Mouse (Mus musculus) urinary bladder, postnatal 14 days (tissue): ENCODE measurements at regions not wholly inside any gene's neighbourhood (a gene's known extent, or its start where the extent isn't known, plus 50 kb on each side); places are given as distances from the start of the nearest gene placed in this dataset.

Experiments used
- DNase-seq: peaks from one replicate; pipeline ENCODE4 v3.0.0; 2021; ENCODE audit warnings: low spot score

DNA sequence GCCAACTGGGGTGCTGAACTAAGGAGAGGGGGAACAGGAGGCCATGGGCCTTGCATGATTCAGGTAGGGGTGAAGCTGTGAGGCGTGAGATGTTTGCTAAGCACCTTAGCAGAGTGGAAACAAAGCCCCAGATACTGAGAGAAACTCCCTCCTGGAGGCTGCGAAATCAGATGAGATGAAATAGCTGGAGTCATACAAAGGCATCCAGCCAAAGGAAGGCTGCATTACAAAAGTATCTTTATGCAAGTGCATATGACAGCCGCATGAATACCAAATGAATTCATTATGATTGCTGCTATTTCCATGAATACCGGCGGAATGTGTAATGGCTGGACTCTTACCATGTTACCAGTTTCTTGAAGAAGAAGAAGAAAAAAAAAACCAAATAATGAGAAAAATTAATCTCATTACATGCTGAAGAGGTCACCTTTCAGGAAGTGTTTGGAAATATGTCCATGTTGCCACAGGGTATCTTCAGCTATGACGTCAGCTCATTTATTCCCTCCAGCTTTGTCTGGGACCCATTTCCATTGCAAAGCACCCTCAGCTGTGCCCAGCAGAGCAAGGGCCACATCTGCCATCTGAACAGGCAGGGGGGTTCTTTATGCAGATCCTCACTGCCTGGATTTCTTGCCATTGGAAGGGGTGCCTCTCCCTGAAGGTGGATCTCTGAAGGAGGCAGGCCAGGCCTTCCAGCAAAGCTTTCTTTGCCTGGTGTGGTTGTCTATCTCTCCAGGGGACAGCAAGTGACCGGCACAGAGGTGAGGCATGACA, 551.7 kb upstream of the Mki67 start:
- no peak for DNase-seq

DNA sequence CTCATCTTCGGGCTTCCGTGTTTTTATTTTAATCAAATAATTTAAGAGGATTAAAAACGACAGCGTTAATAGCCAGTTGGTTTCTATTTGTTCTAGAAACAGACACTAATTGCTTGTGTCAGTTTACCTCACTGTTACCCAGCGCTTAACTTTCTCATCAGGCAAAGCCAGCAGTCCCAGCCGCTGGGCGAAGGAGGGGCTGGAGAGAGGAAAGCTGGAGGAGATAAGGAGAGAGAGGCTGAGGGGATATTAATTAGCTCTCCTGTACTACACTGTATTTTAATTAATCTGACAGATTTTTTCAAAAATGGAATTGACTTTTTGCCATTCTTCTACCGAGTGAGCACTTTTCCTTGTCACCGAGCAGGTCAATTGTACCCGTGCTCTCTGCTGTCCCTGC, 559.5 kb upstream of the Mki67 start:
- DNase-seq: no peak

DNA sequence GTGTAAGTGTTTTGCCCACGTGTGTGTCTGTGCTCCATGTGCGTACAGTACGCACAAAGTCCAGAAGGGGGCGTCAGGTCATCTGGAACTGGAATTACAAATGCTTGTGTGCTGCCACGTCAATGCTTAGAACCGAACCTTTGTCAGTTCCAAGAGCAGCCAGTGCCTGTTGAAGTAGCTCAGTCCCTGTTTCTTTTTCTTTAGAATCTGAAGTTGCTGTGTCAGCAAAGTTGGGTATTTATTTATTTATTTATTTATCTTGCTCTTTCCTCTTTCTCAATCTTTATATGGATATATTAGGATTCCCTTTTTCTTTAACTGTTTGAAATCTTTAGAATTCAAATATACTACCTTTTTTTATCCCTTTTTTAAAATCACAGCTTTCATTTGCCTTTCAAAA, 567.6 kb upstream of the Mki67 start:
- DNase-seq: no peak

DNA sequence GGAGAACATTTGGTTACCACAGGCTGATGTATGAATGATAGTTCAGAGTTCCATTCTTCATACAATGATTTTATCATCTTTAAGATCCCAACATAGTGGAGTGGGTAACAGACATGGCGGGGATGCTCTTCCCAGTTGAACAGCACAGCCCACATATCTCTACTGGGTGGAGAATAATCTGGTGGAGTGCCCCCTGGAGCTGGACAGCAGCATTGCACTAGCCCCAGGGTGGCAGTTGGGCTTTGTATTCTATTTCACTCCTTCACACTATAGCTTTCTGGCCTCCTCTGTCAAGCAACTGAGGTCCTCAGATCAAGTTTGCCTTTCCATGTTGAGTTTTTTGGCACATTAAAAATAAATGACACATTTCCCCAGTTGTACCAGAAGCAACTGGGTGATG, 569.4 kb upstream of the Mki67 start:
- DNase-seq: no peak

DNA sequence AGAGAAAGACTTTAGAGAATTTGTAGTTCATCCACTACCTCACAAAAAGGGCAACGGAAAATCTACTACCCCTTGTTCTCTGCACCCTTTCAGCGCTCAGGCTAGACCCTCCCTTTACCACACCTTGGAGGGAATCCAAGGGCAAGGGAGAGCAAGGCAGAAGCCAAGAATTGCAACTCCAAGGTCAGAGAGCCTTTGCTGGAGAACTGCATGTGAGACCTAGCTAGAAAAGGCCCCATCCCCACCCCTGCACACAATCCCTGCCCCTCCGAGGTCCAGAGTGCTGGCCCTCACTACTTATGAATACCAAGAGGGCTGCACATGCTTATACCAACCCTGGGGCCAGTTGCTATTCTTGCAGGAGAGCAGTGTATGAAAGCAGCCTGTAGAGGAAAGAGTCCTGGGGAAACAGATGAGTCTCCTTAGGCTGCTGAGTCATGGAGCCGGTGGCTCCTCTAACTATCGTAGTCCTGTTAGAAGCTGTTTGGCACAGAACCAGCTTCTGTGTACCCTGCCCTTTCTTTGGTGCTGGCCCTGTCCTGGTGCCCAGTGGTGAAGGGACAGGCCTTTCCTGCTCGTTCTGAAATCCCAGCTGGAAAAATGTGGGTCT, 577.5 kb upstream of the Mki67 start:
- no peak for DNase-seq

DNA sequence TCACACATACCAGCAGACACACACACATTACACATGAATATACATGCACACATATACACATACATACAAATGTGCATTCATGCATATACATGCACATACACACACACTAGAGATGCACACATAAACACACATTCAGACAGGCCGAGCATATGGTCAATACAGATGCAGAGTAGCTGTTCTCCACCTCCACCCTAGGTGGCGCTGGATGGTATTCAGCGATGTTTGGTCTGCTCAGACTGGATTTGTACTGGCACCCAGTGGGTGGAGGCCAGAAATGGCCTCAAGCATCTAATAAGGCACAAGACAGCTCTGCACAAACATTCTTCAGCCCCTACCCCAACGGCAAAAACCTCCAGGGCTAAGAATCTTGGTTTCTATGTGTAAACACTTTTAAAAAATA, 578.3 kb upstream of the Mki67 start:
- no peak for DNase-seq

DNA sequence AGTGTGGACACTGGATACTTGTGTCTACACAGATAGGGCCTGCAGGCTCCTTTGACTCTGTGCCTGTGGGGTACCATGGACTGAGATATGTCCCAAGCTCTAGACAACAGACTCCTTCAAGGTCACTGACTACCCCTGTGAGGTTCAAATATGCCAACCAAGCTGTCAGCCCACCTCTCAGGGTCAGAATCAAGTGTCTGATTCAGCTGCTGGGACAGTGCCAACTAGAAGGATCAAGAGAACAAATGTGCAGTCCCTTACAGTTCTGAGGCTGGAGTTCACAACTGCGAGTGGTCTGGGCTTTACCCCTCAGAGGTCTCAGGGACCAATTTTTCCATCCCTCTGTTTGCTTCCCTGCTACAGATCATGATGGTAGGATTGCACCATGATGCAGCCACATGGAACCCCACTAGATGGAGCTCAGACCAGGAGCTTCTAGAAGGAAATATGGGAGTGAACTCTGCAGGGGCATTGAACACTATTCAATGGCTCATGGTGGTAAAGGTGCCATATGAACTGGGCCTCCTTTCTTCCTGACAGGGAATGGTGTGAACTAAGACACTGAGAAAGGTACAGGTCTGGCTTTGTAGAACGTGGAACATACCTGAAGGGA, 581.8 kb upstream of the Mki67 start:
- DNase-seq: no peak

DNA sequence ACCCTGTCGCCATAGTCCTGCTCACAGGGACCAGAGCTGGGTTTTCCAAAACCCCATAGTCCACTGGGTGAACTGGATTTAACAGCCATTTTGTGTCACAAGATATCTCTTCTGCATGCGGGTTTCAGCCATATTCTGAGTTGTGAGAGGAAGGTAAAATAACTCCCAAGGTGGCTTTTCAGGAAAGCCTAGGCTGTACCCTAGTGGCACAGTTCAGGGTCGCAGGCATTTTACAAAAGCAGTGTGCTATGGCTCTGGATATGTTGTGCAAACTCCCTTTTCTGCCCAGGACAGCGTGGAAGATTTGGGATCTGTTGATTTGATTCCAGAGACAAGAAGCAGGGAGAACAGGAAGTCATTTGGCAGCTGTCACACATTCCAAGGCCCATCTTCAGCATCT, 588.3 kb upstream of the Mgmt start:
- DNase-seq: no peak

DNA sequence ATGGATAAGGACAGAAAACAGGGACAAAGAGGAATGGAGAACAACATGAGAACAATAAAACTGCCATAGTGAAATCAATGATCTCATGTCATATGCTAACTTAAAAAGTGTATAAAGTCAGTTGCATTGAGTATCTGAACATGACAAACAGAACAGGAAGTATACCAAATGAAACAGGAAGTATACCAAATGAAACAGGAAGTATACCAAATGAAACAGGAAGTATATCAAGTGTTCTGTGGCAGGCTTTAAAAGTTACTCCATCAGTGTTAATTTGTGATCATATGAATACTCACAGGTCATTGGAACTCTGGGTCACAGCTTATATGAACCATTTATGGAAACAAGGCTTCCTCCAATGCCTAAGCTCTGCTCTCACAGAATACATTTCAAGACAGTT, 585.6 kb upstream of the Mgmt start:
- DNase-seq: no peak

DNA sequence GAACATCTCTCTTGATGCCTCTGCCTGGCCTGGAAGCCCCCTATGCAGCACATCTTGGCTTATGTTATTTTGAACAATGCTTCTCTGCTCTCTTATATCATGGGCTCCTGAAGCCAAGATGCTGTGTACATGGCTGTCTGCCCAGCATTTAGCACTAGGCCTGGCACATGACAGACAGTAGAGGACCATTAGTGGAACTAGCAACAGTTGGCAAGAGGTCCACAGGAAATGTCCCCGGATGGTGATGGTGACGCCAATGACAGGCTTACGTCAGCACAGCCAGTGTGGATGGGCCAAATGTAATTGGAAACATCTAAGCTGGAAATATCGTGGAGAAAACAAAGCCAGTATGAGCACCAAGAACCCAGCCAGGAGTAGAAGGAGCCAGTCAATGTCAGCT, 567.1 kb upstream of the Mgmt start:
- no peak for DNase-seq

DNA sequence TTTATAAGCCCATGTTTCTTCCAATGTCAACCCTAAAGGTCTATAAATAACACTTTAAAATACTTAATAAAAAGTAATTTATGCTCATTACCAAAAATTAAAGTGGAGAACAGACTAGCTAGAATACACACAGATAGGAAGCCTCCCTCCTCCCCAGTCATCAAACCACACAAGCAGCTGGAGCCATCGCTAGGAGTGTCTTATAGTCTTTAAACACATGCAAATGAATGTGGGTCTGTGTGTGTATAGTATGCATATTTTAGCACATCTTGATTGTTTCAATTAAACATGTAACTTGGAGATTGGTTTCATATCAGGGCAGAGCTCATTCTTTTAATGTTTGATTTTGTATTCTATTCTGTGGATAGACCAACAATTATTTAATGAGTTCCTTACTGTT, 564.0 kb upstream of the Mgmt start:
- no peak for DNase-seq

DNA sequence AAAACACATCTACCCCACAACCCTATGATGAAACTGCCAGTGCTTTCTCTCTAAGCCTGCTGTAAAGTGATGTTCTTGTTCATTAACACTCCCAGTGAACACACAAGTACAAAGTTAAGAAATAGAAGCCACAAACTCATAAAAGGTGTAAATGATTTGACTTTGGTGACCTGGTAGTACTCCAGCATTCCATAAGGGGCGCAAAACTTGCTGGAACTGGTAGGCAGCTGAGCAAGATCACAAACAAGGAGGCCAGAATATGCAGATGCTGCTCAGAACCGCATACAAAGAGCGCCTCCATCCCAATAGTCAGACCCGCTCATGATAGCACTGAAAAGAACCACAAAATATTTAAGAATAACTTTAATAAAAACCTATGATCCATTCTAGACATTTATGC, 561.6 kb upstream of the Mgmt start:
- no peak for DNase-seq

DNA sequence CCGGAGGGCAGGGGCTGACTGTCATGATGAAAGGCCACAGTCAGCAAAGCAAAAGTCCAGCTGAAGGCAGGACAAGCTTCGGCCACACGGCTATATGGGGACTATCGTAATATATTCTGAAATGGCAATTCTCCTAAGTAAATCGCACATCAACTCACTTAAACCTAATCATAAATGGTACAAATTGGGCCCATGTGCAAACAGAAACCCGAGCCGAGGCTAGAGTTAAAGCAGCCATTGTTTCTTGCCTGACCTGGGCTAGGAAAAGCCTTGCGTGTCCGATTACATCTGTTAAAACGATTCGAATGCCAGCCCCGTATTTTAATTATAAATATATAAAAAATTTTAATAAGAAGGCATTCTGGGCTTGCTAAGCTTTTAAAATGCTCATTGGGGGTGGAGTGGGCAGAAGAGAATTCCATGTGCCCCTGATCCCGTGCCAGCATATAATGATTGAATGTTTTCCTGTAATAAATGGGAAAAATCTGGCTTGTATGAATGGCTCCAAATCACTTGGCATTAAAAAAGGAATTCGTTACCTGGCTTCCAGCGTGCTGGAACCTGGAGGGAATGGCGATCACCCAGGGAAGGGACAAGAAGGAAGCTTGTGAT, 552.7 kb upstream of the Mgmt start:
- DNase-seq: no peak

DNA sequence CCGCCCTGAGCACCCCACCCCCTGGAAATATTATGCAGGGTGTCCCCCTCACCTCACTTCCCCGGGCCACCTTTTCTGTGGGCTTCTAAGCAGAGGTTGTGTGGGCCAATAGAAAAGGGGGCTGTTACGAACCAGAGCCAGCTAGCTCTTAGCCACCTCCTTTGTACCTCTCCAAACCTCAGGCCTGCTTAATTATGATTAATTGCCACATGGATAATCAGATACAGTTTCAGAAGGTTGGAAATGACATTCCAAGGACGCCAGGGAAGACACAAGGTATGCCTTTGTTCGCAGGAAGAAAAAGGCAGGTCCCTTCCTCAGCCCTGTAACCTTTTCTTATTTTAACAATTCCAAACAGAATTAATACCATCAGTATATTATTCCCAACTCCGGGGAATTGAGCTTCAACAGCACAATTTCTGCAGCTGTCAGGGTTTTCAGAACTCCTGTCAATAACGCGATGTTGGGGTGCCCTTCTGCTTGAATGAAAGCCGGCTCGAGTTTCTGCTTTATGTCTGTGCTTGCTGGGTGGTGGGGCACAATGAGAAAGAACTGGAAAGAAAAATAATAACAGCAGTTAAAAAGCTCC, 552.1 kb upstream of the Mgmt start:
- no peak for DNase-seq

DNA sequence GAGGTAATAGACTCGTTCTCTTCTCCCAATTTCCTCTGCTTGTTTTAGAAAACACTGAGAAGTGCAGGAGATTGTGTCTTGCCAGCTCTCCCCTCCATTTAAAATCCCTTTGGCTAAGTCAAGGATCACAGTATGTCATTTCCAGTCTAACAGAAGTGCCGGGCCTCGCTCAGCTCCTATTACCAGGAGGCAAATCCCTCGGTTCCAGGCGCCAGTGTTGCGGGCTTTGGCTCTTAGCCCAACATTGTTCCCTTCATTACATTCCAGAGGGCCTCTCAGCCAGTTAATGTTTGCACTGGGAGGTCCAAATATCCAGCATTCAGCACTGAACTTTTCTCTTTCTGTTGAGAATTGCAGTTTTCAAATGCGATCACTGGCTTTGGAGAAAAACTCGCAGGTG, 551.6 kb upstream of the Mgmt start:
- DNase-seq: peak; percentile 31

DNA sequence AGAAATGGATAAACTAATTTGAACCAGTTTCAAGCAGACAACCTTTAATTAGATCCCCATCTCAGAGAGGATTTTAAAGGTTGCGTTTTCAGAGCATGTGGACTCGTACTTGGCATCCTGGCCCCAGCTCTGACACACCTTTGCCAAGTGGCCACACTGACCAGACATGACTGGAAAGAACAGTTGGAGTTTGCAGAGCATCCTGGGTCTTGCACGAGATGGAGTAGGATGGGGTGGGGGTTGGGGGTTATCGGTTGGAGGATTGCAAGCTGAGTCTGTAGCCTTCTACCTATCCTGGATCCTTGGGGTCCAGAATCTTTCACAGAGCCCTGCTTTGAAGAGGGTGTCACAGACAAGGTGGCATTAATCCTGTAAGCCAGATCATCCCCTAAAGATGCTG, 550.9 kb upstream of the Mgmt start:
- no peak for DNase-seq

DNA sequence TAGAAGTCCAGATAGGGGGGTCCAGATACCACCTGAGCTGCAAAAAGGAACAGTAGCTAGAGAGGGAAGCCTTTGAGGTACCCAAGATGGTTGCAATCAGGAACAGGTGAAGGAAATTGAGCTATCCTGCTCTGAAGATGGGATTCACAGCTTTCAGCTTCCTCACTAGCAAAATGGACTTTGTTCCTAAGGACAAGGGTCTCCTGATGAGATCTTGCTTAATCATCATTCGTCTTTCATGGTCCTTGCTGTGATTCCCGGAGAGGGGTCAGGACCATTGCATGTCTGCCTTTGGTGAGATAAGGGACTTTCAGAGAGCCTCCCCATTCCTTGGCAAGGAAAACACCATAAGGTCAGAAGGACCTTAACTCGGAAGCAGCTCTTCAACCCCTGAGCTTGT, 549.4 kb upstream of the Mgmt start:
- no peak for DNase-seq

DNA sequence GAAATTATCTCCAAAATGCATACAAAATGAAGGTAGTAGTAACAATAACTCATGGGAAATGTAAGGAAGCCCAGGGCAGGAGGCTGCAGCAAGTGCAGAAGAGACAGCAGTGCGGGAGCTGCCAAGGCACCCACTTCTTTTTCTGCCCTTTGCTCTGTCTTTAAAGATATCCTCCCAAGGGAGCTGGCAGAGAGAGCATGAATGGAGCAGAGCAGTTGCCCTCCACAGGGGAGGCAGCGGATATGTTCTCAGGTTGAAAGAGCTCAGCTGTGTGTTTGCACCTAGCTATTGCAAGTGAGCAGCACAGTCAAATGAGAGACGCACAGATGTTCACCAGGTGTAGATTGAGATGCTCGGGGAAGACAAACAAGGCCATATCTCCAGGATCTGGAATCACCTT, 547.9 kb upstream of the Mgmt start:
- no peak for DNase-seq

DNA sequence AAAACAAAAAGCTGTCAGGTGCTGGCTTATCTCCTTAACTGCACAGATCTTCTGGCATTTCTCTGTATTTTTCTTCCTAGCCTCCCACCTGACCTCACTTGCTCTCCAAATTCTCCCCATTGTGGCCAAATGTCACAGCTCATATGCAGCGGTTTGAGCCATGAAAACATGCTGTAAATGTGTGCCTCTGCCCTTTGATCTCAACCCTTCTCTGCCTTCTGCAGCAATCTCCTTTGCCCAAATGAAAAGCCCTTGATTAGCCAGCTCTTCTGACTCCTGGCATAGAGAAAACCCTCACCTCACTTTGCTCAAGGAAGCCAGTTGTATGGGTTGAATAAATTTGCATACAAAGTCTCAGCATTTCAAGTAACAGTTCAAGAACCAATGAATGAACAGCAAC, 546.1 kb upstream of the Mgmt start:
- no peak for DNase-seq

DNA sequence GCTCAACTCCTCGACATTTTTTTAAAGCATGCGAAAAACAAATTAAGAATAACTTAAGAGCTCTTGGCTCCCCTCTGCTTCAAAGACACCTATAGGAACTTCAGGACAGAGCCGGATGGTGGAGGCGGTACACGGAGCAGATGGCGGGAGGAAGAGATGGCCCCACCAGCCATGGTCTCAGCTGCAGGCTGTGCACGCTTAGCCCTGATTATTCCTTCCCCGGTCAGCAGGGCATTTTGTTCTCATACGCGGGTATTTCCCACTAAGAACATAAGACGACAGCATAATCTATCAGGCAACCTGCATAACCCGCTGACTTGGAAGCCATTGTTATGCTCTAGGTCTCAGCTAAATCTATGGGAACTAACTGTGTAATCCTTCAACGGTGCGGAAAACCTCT, 544.8 kb upstream of the Mgmt start:
- no peak for DNase-seq

DNA sequence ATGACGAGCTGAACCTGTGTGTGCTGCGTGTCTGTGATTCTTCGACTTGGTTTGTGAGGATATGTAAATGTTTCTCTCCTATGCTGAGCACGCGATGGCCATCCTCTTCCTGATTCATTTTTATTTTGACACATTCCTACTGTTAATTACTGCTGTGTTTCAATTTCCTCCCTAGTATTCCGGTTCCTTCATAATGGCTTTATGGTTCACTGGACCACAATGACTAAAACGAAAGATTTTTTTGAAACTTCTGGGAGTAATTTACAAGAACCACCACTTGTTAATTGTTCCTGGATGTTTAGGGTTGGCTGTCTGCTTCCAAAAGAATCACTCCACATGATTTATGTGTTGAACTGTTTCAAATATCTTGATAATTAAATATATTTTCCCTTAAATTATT, 537.4 kb upstream of the Mgmt start:
- no peak for DNase-seq

DNA sequence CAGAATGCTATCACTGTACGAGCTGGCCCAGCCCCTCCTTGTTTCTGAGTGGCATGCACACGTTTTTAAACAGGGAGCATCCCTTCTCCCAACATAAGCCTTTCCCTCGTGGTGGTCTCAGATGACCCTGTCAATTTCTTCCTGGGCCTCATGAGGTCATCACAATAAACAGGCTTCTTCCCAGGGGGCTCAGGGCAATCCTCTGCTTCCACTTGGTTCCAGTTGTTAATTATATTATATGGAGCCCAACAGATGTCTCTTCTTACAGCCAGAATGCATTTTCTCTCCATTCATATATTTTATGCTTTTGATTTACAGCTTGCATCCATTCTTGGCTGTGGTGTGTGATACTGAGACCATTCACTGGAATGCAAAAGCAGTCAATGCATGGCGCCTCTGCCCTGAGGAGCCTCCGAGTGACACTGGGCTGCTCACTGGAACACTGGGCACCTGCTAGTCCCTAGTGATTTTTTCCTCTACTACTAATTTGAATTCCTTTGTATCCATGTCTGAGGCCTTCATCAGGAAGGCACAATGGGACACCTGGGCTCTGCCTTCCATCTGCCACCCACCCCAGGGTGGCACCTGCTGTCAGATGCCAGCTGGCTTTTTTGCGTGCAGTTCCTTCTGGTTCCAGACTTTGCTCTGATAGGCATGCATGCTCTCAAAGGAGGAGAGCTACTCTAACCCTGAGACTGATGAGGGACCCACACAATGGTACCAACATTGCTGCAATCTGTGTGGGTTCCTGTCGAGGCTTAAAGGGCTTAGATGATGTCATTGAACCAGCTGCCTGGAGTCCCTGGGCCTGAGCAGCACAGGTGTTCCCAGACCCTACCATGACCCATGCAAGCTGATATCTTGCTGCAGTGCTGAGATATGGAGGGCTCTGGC, 528.8 kb upstream of the Mgmt start:
- DNase-seq: no peak
